Comparison of ENCODE assay signal across 10 mouse cellular contexts in the genomic region with DNA sequence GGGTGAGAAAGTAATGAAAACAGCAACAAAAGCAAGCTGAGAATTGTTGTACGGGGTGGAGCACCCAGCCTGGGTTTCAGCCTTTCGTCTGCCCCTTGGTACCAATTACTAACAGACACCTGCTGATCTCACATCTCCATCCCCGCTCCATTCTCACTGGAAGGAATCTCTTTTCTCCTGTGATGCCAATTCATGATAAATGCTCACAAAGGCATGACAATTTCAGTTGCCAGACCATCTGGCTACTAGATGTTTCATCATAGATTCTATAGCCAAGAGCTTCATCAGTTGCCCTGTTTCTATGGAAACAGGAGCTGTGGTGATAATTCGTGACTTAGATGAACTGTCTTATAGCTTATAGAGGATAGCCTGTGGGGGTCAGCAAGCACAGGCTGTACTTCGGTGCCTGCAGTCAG.
DNase-seq lines count a peak whose midpoint lies in the region; ATAC-seq and TF ChIP-seq lines count a peak whose summit lies in the region.
"Had no signal": no experiment of that assay in that cellular context is flagged by ENCODE, and none has a peak within 500 bp of the region (broad histone marks: within the 10 kb centered on the region; RNA-seq: fewer than 3 reads in every experiment).

No protein-coding gene starts in this region.

- TF ChIP-seq EP300 in heart, adult 2 months (IDR thresholded peaks at IDR 0.05; ENCODE audit: insufficient read depth, low read depth, low read length) = no peak

- H3K9me3 ChIP-seq in neural tube, embryonic 11.5 days (ENCODE audit: control insufficient read depth, low read length) = no peaks in the 10 kb centered on the region
- H3K9me3 ChIP-seq in hindbrain, embryonic 13.5 days = no peaks in the 10 kb centered on the region
- no peaks in the 10 kb centered on the region for H3K9me3 ChIP-seq in intestine, embryonic 15.5 days

- no peaks in the 10 kb centered on the region for H3K36me3 ChIP-seq in neural tube, embryonic 11.5 days (ENCODE audit: control insufficient read depth, insufficient read depth, low read length)
- no peaks in the 10 kb centered on the region for H3K36me3 ChIP-seq in hindbrain, embryonic 13.5 days
- H3K36me3 ChIP-seq in heart, adult 2 months (ENCODE audit: control insufficient read depth, insufficient read depth, low read length) = no peaks in the 10 kb centered on the region
- H3K36me3 ChIP-seq in intestine, embryonic 15.5 days = no peaks in the 10 kb centered on the region

- ATAC-seq in neural tube, embryonic 11.5 days (ENCODE audit: insufficient read depth, low FRiP score, low TSS enrichment) = peak; percentile 68
- ATAC-seq in hindbrain, embryonic 13.5 days (ENCODE audit: low FRiP score) = peak; percentile 84
- ATAC-seq in intestine, embryonic 15.5 days = no peak

- H3K4me1 ChIP-seq in neural tube, embryonic 11.5 days (ENCODE audit: control insufficient read depth, insufficient read depth, low read length) = no peaks in the 10 kb centered on the region; the same call in 1 of the 2 replicates
- H3K4me1 ChIP-seq in hindbrain, embryonic 13.5 days (replicated peaks) = peaks cover 6% of the 10 kb centered on the region
- H3K4me1 ChIP-seq in heart, adult 2 months (ENCODE audit: control insufficient read depth, insufficient read depth, low read length) = no peaks in the 10 kb centered on the region
- H3K4me1 ChIP-seq in intestine, embryonic 15.5 days (replicated peaks) = no peaks in the 10 kb centered on the region

- no peak overlapping the region for H3K9ac ChIP-seq in neural tube, embryonic 11.5 days (ENCODE audit: low read length)
- H3K9ac ChIP-seq in hindbrain, embryonic 13.5 days = no peak overlapping the region
- H3K9ac ChIP-seq in heart, adult 2 months (ENCODE audit: low read depth, low read length) = no peak overlapping the region
- no peak overlapping the region for H3K9ac ChIP-seq in intestine, embryonic 15.5 days

- no peak overlapping the region for H3K4me3 ChIP-seq in neural tube, embryonic 11.5 days (ENCODE audit: low read depth, low read length)
- H3K4me3 ChIP-seq in hindbrain, embryonic 13.5 days = no peak overlapping the region
- H3K4me3 ChIP-seq in heart, adult 2 months = no peak overlapping the region
- H3K4me3 ChIP-seq in intestine, embryonic 15.5 days (replicated peaks) = no peak overlapping the region
- H3K4me3 ChIP-seq: gastrocnemius, adult 2 months had no signal

- TF ChIP-seq CTCF in heart, adult 2 months (IDR thresholded peaks at IDR 0.05) = no peak

- intact Hi-C loops in left cerebral cortex, postnatal 36 days (cut with DNase I) = no loop called here
- intact Hi-C loops in heart, adult 2 months (cut with DNase I) = no loop called here

- no peak for DNase-seq in neural tube, embryonic 11.5 days (ENCODE audit: low spot score)
- DNase-seq in neural tube, embryonic 10.5 days (ENCODE audit: extremely low spot score, low spot score) = no peak
- DNase-seq in left cerebral cortex, postnatal 36 days (ENCODE audit: low spot score in 2 of 2) = peak; percentile 48 to 49
- DNase-seq in adrenal gland, postnatal 4 days (ENCODE audit: low spot score in 2 of 2) = no peak
- DNase-seq in spleen, postnatal 14 days (ENCODE audit: low spot score in 2 of 2) = no peak
- DNase-seq in heart, adult 2 months = no peak
- DNase-seq: gastrocnemius, adult 2 months; liver had no signal

- no peak for TF ChIP-seq POLR2A in heart, adult 2 months (IDR thresholded peaks at IDR 0.05; ENCODE audit: insufficient read depth, low read depth, low read length)

- 34% methylated on average over 5 of the region's 5 CpGs for WGBS in neural tube, embryonic 11.5 days
- 29% methylated on average over 5 of the region's 5 CpGs for WGBS in hindbrain, embryonic 13.5 days
- 71% methylated on average over 5 of the region's 5 CpGs for WGBS in heart, adult 2 months
- WGBS in intestine, embryonic 15.5 days = 73% methylated on average over 5 of the region's 5 CpGs

- H3K27me3 ChIP-seq in neural tube, embryonic 11.5 days (ENCODE audit: control insufficient read depth, insufficient read depth, low read length) = no peaks in the 10 kb centered on the region
- no peaks in the 10 kb centered on the region for H3K27me3 ChIP-seq in hindbrain, embryonic 13.5 days
- no peaks in the 10 kb centered on the region for H3K27me3 ChIP-seq in heart, adult 2 months (ENCODE audit: control insufficient read depth, insufficient read depth, low read length)
- H3K27me3 ChIP-seq in intestine, embryonic 15.5 days (replicated peaks) = no peaks in the 10 kb centered on the region

- H3K79me2 ChIP-seq in heart, adult 2 months (replicated peaks; ENCODE audit: control insufficient read depth, insufficient read depth, low read length) = no peaks in the 10 kb centered on the region

- H3K27ac ChIP-seq in neural tube, embryonic 11.5 days (ENCODE audit: low read depth, low read length) = no peak overlapping the region
- H3K27ac ChIP-seq in hindbrain, embryonic 13.5 days = peak overlapping the region; percentile 1; the same call in 1 of the 2 replicates
- H3K27ac ChIP-seq in heart, adult 2 months = no peak overlapping the region
- no peak overlapping the region for H3K27ac ChIP-seq in intestine, embryonic 15.5 days
- H3K27ac ChIP-seq: gastrocnemius, adult 2 months had no signal

- H3K4me2 ChIP-seq in neural tube, embryonic 11.5 days (ENCODE audit: low read depth) = no peak overlapping the region
- no peak overlapping the region for H3K4me2 ChIP-seq in hindbrain, embryonic 13.5 days
- H3K4me2 ChIP-seq in intestine, embryonic 15.5 days (replicated peaks) = no peak overlapping the region

Comparison
In these comparisons a context has a peak if more than half of its experiments do, and no peak if none do; other contexts are left out.
1. DNase-seq: peak in left cerebral cortex, postnatal 36 days (2 of 2); none in neural tube, embryonic 11.5 days (single experiment), neural tube, embryonic 10.5 days (single experiment), adrenal gland, postnatal 4 days (0 of 2), spleen, postnatal 14 days (0 of 2) and heart, adult 2 months (0 of 2).